Mouse (Mus musculus): ENCODE measurements around the gene Wnt6. TPM values are rescaled to one million over a fixed set of nuclear protein-coding genes. Genes with fewer than 3 reads are reported as not detected.

Gene Wnt6
- 0.41 TPM for polyA plus RNA-seq (2015; fragmentation: Illumina TruSeq; extraction: RNeasy Lipid Tissue Mini Kit (QIAGEN cat#74804); ENCODE audit: insufficient read depth, low read depth, low replicate concordance)

DNA sequence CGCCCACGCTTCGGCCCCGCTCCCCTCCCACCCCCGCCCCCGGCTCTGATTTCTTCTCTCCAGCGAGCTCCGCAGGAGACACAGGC is at the start of gene Wnt6:
Gene Wnt6, plus strand, starts transcription at position 48 of the 86 bp plus-strand sequence.

DNA sequence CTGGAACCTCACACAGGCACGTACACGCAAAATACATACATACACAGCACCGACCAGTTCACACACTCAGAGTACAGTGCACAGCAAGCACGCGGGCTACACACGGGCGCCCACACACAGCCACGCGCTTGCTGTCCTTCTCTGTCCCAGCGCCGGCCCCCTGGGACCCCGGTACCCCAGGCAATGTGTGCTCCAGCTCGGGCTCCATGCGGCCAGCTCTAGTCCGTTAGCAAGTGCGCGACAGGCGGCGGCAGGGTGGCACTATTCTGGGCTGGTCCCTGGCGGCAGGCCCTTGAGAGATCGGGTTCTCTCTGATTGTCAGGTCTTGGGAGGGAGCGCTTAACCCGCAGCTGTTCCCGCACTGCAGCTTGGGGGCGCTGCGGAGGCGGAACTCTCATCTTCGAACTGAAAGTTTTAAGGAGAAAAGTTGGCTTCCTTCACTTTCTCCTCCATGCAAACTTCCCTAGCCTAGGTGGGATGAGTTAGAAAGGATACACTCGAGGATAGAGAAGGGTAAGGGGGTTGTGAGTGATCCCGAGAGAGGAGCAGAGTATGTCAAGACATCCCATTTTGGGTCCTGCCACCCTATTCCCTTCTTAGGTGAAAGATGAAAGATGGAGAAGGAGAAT is 22.9 kb upstream of the Wnt6 start, which contains the start of gene Prkag3:
Gene Prkag3, minus strand, starts transcription at position 579 of the 629 bp plus-strand sequence.

DNA sequence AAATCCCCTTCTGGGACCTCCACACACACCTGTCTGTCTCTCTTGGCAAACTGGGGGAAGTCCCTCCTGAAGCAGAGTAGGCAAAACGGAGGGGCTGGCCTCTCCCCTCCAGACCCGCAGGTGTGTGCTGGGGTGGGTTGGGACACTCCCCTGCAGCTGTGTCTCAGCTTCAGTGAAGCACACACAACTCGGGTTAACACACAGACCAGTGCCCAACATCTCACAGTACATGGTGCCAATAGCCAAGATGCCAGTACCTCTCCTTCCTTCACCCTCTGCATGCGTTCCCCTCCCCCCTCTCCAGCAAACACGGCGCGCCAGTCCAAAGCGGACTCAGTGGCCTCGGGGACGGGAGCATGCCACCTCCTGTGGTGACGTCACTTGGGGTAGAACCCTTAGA is 19.6 kb downstream of the Wnt6 start, which contains the start of gene Wnt10a:
Gene Wnt10a, plus strand, starts transcription at position 268 of the 400 bp plus-strand sequence.

Other genes with a start within 250 kb of the Wnt6 start
- gene Plcd4, start 229.0 kb upstream of the Wnt6 start, polyA plus RNA-seq (2015; fragmentation: Illumina TruSeq; extraction: RNeasy Lipid Tissue Mini Kit (QIAGEN cat#74804); ENCODE audit: insufficient read depth, low read depth, low replicate concordance) = not detected
- 1.4 TPM for gene Usp37, start 227.6 kb upstream of the Wnt6 start, polyA plus RNA-seq (2015; fragmentation: Illumina TruSeq; extraction: RNeasy Lipid Tissue Mini Kit (QIAGEN cat#74804); ENCODE audit: insufficient read depth, low read depth, low replicate concordance)
- gene Zfp142, start 183.6 kb upstream of the Wnt6 start, polyA plus RNA-seq (2015; fragmentation: Illumina TruSeq; extraction: RNeasy Lipid Tissue Mini Kit (QIAGEN cat#74804); ENCODE audit: insufficient read depth, low read depth, low replicate concordance) = 3.1 TPM
- 3.8 TPM for gene Bcs1l, start 183.6 kb upstream of the Wnt6 start, polyA plus RNA-seq (2015; fragmentation: Illumina TruSeq; extraction: RNeasy Lipid Tissue Mini Kit (QIAGEN cat#74804); ENCODE audit: insufficient read depth, low read depth, low replicate concordance)
- gene Rnf25, start 170.5 kb upstream of the Wnt6 start, polyA plus RNA-seq (2015; fragmentation: Illumina TruSeq; extraction: RNeasy Lipid Tissue Mini Kit (QIAGEN cat#74804); ENCODE audit: insufficient read depth, low read depth, low replicate concordance) = 30.5 TPM
- gene Stk36, start 170.4 kb upstream of the Wnt6 start, polyA plus RNA-seq (2015; fragmentation: Illumina TruSeq; extraction: RNeasy Lipid Tissue Mini Kit (QIAGEN cat#74804); ENCODE audit: insufficient read depth, low read depth, low replicate concordance) = 1.3 TPM
- 6.9 TPM for gene Ttll4, start 110.1 kb upstream of the Wnt6 start, polyA plus RNA-seq (2015; fragmentation: Illumina TruSeq; extraction: RNeasy Lipid Tissue Mini Kit (QIAGEN cat#74804); ENCODE audit: insufficient read depth, low read depth, low replicate concordance)
- gene Cyp27a1, start 58.3 kb upstream of the Wnt6 start, polyA plus RNA-seq (2015; fragmentation: Illumina TruSeq; extraction: RNeasy Lipid Tissue Mini Kit (QIAGEN cat#74804); ENCODE audit: insufficient read depth, low read depth, low replicate concordance) = 17.1 TPM
- not detected for gene Prkag3, start 22.7 kb upstream of the Wnt6 start, polyA plus RNA-seq (2015; fragmentation: Illumina TruSeq; extraction: RNeasy Lipid Tissue Mini Kit (QIAGEN cat#74804); ENCODE audit: insufficient read depth, low read depth, low replicate concordance)
- not detected for gene Wnt10a, start 19.6 kb downstream of the Wnt6 start, polyA plus RNA-seq (2015; fragmentation: Illumina TruSeq; extraction: RNeasy Lipid Tissue Mini Kit (QIAGEN cat#74804); ENCODE audit: insufficient read depth, low read depth, low replicate concordance)
- gene Cdk5r2, start 83.0 kb downstream of the Wnt6 start, polyA plus RNA-seq (2015; fragmentation: Illumina TruSeq; extraction: RNeasy Lipid Tissue Mini Kit (QIAGEN cat#74804); ENCODE audit: insufficient read depth, low read depth, low replicate concordance) = 0.76 TPM
- 0.76 TPM for gene Fev, start 113.5 kb downstream of the Wnt6 start, polyA plus RNA-seq (2015; fragmentation: Illumina TruSeq; extraction: RNeasy Lipid Tissue Mini Kit (QIAGEN cat#74804); ENCODE audit: insufficient read depth, low read depth, low replicate concordance)
- gene Cryba2, start 121.3 kb downstream of the Wnt6 start, polyA plus RNA-seq (2015; fragmentation: Illumina TruSeq; extraction: RNeasy Lipid Tissue Mini Kit (QIAGEN cat#74804); ENCODE audit: insufficient read depth, low read depth, low replicate concordance) = 2.2 TPM
- not detected for gene Cfap65, start 163.7 kb downstream of the Wnt6 start, polyA plus RNA-seq (2015; fragmentation: Illumina TruSeq; extraction: RNeasy Lipid Tissue Mini Kit (QIAGEN cat#74804); ENCODE audit: insufficient read depth, low read depth, low replicate concordance)
- not detected for gene Ihh, start 179.8 kb downstream of the Wnt6 start, polyA plus RNA-seq (2015; fragmentation: Illumina TruSeq; extraction: RNeasy Lipid Tissue Mini Kit (QIAGEN cat#74804); ENCODE audit: insufficient read depth, low read depth, low replicate concordance)